Mouse (Mus musculus): ENCODE measurements around the gene Rabl6.

Rabl6 gene

DNA sequence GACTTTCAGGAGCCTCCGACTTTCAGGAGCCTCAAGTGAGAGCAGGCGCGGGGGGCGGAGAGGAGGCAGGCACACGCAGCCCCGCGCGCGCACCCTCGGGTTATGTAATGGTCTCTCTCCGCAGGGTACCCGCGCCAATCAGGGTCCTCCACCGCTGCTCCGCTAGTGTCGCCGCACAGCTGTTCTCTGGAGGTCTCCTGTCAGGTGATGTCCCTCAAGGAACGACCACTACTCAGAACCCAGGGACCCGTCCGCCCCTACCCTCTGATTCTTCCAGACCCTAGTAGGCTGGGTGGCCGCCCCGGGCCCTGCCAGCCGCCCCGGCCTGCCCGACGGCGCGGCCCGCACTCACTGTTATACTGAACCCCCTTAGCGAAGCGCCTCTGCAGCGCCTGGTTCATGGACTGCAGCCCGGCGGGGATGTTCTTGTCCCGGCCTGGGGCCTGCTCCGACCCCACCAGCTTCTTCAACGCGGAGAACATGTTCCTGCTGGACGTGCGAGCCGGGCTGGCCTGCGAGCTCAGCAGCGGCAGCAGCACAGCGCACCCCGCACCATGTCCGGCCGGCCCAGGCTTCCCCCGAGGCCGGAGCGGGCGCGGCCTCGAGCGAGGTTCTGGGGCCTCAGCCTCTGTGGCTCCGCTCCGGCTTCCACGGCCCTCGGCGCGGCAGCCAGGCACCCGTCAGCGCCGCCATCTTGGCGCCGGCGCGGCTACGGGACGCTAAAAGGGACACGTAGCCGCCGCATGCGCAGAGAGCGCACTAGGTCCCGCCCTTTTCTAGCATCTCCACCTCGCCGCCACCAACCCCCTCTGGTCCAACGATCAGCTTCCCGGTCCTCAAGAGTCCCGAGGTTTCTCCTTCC lies at the start of gene Rabl6:
Gene Rabl6, minus strand, starts transcription at position 761 of the 862 bp plus-strand sequence.
- peak; percentile 77 for DNase-seq (ENCODE audit: low read depth, low spot score)

- no peak for DNase-seq (ENCODE audit: low read depth, low spot score)
Observed at GRCm38 (mm10) chr2:25657652-25658051, 49.3 kb upstream of the Rabl6 start, which contains the start of gene Lcn5. TSS of gene Lcn5 (plus strand) at chr2:25657952.

DNA sequence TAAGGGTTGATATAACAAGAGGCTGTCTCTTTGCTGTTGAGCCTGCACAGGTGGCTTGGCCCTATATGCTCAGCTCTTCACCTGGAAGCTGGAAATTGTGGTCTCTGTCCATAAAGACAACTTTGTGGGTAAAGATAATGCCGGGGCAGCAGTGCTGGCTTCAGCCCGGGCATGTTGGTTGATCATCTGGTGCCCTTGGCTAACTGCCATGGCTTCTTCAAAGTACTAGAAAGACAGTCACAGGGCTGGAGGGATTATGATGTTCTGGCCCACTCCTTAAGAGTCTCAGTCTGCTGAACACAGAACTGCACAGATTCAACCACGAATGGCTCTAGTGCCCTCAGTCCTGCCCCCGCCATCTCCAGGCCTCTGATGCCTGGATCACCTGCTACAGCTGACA lies 48.9 kb upstream of the Rabl6 start:
- DNase-seq (ENCODE audit: low read depth, low spot score): no peak

- DNase-seq (ENCODE audit: low read depth, low spot score): no peak
Observed at GRCm38 (mm10) chr2:25656691-25657090, 48.4 kb upstream of the Rabl6 start.

GRCm38 (mm10) chr2:25654502-25654901 lies 46.2 kb upstream of the Rabl6 start:
- no peak for DNase-seq (ENCODE audit: low read depth, low spot score)

DNA sequence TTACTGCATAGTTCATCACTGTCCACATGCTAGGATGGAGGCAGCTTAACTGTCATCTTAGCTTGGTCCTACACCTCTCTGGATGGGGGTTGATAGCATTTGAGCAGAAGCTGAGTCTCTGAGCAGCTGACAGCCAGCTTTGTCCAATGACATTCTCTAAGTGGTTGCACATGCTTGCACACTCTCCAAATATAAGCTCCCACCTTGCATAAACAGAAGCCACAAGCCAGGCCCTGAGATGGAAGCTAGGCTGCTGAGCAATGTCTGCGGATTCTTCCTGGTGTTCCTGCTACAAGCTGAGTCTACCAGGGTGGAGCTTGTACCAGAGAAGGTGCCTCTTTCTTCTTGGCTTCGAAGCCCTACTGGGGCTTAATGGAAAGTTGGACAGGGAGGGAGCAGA lies 44.6 kb upstream of the Rabl6 start, which contains the start of gene Lcn8:
Gene Lcn8, plus strand, starts transcription at position 219 of the 400 bp plus-strand sequence.
- no peak for DNase-seq (ENCODE audit: low read depth, low spot score)

- no peak for DNase-seq (ENCODE audit: low read depth, low spot score)
Observed at GRCm38 (mm10) chr2:25639890-25640289, 31.6 kb upstream of the Rabl6 start.

DNA sequence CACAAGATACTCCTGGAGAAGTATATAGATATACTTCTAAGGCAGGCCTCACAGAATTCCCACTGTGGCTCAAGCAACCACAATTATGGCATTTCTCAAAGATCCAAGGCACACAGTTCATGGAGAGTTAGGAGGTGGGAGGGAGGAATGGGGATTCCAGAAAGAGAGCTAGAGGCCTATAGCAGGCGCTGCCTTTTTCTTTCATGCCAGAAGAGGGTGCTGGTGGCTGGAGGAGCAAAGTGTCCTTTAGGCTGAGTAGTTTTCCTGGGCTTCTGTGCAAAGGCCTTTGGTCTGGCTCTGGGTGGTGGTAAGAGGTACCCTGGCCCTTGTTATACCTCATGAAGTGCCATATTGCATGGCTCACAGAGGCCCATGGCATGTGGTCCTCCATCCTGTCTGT lies 25.7 kb upstream of the Rabl6 start:
- DNase-seq (ENCODE audit: low read depth, low spot score): no peak

DNA sequence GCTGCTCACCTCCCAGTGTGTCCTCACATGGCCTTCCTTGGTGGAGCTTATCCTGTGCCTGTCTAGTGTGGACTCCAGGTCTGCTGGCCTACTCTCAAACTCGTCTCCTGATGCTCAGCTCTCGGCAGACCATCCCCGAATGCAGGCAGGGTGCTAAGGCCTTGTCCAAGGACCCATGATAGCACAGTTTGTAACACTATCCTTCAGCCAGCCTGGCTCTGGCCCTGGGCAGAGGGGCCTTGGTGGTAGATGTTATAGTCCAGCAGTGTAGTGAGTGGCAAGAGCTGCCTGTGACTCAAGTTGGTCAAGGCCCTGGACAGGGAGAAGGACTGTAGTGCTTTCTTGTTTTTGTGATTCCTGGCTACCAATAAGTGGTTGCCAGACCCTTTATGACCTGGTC lies 25.3 kb upstream of the Rabl6 start:
- no peak for DNase-seq (ENCODE audit: low read depth, low spot score)

DNA sequence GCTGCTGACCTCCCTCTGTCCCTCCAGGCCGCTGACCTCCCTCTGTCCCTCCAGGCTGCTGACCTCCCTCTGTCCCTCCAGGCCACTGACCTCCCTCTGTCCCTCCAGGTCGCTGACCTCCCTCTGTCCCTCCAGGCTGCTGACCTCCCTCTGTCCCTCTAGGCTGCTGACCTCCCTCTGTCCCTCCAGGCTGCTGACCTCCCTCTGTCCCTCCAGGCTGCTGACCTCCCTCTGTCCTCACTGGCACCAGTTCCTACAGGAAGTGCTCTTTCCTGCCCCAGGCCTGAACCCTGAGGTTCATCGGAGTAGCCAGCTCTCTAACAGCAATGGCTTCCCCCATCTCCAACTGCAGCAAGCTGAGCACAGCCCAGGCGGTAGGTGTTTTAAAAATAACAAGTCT lies 20.4 kb upstream of the Rabl6 start:
- no peak for DNase-seq (ENCODE audit: low read depth, low spot score)

- no peak for DNase-seq (ENCODE audit: low read depth, low spot score)
Observed at GRCm38 (mm10) chr2:25627811-25628210, 19.5 kb upstream of the Rabl6 start, which contains the start of gene Fcna. TSS of gene Fcna (minus strand) at chr2:25628030.

DNA sequence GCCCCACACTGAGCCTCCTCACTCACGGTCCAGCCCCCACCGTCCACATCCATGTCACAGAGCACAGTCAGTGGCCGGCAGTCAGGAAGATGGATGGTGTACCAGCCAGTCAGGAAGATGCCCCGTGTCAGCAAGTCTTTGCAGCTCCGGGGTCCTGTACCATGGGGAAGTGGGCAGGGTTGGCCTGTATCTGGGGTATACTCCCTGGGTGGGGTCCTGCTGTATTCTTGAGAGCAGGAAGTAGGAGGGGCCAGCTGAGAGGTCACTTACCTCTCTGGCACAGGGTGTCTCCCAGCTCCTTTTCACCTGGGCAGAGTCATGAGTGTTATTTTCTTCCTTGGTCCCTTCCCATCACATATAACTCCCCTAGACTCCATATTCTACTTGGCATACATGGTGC lies 17.7 kb upstream of the Rabl6 start:
- DNase-seq (ENCODE audit: low read depth, low spot score): no peak

DNA sequence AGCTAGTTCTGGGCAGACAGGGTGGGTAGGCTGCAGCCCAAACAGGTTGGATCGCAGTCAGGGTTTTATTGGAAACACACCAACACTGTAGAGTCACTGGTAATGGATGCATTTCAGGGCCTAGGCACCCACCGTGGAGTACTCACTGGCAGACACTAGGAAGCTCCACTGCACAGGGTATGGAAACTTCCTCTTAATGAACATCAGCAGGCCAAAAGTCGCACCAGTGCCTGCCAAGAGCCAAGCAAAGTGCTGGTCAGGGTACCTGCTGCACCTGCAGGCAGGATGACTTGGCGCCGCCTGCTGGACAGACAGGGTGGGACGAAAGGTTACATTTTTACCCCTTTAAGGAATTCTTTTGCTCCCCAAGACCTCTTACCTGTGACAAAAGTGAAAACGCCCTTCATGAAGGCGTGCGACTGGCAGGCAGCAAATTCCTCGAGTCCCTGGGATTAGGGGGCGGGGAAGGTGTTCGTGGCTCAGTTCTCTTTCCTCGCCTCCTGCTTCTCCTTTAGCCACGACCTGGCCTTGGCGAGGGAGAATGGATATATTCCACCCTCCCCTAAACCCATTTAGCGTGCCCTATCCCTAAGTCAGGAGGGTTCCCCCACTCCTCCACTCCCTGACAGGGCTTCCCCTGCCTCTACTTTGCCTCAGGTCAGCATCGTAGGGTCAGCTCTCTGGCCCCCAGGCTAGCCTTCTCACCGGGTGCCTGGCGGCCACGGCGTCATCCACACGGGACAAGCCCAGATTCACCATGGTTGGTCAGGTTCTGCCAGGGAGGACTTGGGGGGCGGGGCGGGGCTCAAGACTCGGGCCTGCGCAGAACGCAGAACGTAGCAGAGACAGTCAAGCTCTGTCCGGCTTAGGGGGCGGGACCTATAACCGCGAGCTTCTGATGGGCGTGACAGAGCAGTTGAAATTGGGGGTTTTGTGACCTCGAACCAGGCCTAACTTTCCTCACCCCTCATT lies 13.2 kb upstream of the Rabl6 start, which contains the start of gene Tmem141:
Gene Tmem141, minus strand, starts transcription at position 777 of the 972 bp plus-strand sequence.
- peak; percentile 11 for DNase-seq (ENCODE audit: low read depth, low spot score)

GRCm38 (mm10) chr2:25620852-25621228 lies 12.5 kb upstream of the Rabl6 start:
- no peak for DNase-seq (ENCODE audit: low read depth, low spot score)

GRCm38 (mm10) chr2:25620386-25620785 lies 12.1 kb upstream of the Rabl6 start:
- DNase-seq (ENCODE audit: low read depth, low spot score): no peak

- DNase-seq (ENCODE audit: low read depth, low spot score): no peak
Observed at GRCm38 (mm10) chr2:25617578-25617977, 9.3 kb upstream of the Rabl6 start, which contains the start of gene Ccdc183. TSS of gene Ccdc183 (minus strand) at chr2:25617678.

DNA sequence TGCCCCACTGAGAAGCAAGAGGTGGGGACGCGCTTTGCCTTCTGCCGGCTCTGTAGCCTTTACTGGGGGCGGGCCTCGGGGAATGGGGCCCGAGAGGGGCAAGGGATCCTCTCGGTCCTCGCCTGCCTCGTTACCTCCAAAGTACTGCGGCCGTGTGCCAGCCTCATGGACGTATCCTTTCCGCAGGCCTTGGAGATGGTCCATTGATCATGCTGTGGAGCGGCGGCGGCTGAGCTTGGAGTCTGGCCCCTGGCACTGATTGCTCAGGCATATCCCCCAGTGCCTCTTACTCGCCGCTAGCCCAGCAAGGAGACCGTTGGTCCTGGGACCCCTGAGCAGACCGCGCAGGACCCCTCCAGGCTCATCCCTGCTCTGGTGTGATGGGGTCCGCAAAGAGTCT lies 8.1 kb upstream of the Rabl6 start:
- DNase-seq (ENCODE audit: low read depth, low spot score): no peak

DNA sequence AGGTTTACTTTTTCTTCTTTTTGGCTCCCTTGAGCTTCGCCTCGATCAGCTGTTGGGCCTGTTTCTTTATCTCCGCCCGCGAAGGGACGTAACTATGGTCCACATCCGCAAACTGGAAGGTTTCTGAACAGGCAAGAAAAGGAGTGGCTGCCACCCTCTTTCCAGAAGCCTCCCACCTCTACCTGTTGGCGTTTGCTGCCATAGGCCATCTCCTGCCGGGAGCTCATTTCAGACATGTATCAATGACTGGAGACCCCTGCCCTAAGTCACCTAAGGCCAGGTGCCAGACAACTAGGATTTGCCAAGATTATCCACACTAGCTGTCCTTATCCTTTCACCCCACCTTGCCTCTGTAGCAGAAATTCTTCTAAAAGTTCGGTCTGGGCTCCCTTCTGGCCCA lies 350 bp upstream of the Rabl6 start:
- DNase-seq (ENCODE audit: low read depth, low spot score): no peak

GRCm38 (mm10) chr2:25602526-25602925 lies 5.8 kb downstream of the Rabl6 start:
- DNase-seq (ENCODE audit: low read depth, low spot score): no peak

DNA sequence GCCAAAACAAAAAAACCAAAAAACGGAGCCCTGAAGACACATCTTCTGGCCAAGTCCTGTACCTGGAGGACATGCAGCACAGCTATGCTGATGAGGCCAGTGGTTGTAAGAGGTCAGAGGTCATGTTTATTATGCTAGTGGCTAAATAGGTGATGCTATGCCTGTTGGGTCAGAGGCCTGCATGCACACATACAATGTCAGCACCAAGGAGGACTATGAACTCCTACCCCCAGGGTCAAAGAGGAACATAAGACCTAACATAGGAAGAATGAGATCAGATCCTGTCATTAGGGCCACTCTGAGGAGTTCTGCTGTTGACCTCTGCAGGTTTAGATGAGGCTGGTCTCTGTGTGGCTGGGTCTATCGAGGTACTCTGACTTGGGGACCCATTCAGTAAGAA lies 8.3 kb downstream of the Rabl6 start:
- no peak for DNase-seq (ENCODE audit: low read depth, low spot score)

GRCm38 (mm10) chr2:25598749-25599148 lies 9.6 kb downstream of the Rabl6 start:
- DNase-seq (ENCODE audit: low read depth, low spot score): no peak

Measured in c-Kit-negative CD71-positive TER-119-positive erythroid progenitor cells, embryonic 14.5 days (primary cell).